Mouse (Mus musculus) heart, postnatal 14 days (tissue): ENCODE measurements around the gene Ror2. TPM values are rescaled to one million over a fixed set of nuclear protein-coding genes. Genes with fewer than 3 reads are reported as not detected.

Experiments
- DNase-seq, 2 experiments: peaks; one replicate each; pipeline ENCODE4 v3.0.0; 2021 to 2022
- intact Hi-C: fragments of 180-260 bp; cut with DNase I; formaldehyde crosslinking; loops from one replicate; pipeline ENCODE4 v1.15.1; 2025
- total RNA-seq, 2 experiments: library from RNA; stranded (reverse); gene quantifications; 2 replicates each; pipeline ENCODE4 v1.2.3; 2021

Gene Ror2
- total RNA-seq, 2 experiments from 2014 or later: 3.3 to 3.5 TPM

DNA sequence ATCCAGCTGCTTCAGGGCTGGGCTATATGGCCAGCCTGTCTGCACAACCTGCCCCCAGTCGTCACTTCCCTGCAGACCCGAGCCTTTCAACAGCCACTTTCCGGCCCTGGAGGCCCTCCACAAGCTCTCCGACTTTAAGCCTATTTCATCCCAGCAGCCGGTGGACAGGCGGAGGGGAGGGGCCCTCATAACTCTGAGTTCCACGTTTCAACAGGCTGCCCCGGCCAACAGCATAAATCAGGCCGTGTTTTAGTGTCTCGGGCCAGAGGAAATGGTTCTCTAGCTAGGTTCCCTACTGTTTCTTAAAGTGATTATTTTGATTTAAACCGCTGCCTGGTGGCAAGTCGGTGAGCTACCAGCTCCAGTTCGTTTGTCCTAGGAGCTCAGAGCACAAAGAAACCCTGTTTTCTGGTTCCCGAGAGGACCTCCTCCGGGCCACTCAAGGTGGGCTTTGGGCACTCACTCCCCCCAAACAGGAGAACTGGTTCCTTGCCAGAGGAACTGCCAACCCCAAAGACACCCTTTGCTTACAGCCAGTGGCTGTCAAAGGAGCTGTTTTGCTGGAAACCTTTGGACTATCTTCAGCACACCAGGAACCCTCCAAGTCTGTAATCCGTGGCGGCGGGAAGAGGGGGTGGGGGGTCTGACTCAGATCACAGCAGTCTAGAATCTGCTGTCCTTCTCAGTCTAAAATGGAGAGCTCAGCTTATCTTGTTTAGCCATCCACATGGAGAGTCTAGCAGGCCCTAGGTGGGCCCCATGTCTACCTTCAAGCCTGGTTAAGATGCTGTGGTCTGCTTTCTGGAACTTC is 84.1 kb downstream of the Ror2 start:
- intact Hi-C loops: no loop called here
- peak; percentile 42 to 54 for DNase-seq

DNA sequence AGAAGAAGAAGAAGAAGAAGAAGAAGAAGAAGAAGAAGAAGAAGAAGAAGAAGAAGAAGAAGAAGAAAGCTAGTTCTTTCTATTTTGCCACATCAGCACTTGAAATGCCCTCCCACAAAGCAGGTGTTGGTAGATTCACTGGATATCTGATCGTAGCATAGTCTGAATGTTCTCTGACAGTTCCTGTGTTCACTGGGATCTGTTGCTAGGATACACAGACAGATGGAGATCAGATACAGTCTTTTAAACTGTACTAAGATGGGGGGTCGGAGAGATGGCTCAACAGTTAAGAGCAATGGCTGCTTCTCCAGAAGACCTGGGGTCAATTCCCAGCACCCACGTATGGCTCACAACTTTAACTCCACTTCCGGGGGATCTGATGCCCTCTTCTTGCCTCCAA is 85.8 kb downstream of the Ror2 start:
- intact Hi-C loops: no loop called here
- DNase-seq: no peak

DNA sequence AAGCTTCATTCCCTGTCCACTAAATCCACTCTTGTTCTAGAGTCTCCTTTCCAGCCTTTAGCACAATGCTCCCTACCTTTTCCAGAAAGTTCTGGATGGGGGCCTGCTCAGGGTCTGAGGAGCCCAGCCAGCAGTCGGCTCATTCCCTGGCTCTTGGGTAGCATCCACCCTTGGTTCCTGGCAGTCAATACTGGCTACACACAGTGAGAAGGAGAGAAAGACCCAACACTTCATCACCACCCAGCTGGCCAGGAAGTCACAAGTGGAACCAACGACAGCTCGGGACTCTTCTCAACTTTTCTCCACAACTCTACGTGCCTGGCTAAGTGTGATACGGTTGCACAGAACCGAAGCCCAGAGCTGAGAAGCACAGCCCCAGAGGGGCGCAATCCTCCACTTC is 86.7 kb downstream of the Ror2 start:
- no peak for DNase-seq
- intact Hi-C loops: no loop called here

DNA sequence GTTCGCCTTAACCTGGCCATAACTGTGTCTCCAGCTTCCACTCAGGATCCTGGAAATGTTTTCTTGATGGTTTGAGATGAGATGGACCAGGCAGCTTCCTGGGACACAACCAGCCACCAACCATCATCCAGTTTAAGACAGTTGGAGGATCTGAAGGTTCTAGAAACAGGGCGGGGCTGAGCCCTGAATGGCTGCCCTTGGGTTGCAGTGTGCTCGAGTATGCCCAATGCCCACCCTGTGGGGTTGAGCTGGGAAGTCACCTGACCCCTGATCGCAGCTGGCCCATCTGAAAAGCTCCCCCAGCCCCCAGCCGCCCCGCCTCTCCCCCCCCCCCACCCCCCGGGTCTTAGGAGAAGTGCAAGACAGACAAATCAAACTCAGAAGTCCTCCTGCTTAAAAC is 89.2 kb downstream of the Ror2 start:
- intact Hi-C loops: no loop called here
- DNase-seq: no peak

DNA sequence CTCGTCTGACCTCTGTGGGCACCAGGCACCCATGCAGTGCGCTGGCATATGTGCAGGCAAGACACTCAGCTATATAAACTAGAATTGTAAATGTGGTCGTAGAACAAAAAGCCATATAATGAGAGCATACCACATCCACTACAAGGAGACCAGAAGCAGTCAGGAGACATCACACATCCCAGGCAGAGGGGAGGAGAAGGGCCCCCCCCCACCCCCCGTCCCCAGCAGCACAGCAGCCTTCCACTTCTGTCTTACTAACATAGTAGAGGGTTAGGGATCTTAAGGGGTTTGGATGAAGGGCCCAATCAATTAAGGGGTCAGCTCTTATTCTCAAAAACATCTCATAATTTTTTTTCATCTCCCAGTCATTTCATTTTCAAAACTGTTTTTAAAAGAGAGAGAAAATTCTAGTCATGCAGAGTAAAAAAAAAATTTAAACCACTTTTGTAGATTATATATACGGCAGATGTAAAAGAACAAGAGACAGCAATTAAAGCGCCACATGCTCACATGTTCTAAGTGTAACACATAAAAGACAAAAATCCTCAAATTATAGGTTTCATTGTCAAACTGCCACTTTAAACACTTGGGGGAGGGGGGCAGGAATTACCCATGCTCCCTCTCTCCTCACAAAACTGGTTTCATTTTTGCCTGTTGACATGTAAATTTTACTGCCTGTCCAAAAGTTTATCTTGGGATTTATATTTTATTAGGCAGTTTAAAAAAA is 89.8 kb downstream of the Ror2 start:
- intact Hi-C loops: no loop called here
- DNase-seq: no peak

DNA sequence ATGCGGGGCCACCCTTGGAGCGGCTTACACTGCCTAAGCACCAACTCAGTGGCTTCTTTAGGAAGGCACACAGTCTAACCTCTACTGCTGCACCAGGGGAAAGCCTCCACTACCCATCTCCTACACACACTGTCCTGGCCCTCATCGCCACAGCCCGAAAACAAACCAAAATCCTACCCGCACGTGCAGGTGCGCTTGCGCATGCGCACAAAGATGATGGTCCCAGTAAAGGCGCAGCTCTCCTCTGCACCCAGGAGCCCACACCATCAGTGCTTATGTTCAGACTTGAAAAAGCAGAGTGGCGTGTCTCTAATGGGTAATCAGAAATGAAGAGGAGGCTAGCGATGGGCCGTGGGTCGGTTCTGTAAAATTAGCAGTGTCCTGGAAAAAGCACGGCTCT is 91.6 kb downstream of the Ror2 start:
- intact Hi-C loops: no loop called here
- no peak for DNase-seq

DNA sequence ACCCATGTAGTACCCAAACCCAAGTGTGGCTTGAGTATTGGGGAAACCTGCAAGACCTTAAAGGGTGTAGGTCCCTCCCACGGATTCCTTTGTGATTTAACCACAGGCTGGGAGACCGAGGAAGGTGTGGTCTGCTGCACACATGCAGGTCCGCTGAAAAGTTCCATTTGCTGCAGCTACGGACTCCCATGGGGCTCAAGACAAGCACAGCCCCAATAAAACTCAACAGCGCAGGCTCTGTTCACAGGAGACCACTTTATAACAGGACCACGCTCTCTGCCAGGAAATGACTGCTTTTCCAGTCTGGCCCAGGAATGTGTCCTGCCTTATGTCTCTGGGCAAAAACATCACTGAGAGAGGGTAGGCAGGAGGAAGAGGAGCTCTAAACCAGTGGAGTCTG is 92.2 kb downstream of the Ror2 start:
- intact Hi-C loops: no loop called here
- peak in 1 of 2 experiments; percentile 25 for DNase-seq

DNA sequence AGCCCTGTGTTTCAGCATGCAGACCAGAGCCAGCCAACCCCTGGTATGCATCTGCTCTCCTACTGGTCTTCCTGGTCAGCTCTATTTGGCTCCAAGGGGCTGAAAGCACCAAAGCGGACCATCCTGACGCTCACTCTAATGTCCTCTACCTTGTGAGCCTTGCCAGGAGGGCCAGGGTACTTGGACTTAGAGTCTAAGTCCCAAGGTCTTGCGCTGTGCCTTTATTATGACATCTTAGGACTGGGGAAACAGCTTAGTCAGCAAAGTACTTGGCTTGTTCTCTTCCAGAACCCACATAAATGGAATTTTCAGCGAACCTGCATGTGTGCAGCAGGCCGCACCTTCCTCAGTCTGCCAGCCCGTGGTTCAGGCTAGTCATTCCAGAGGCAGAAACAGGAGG is 93.6 kb downstream of the Ror2 start:
- intact Hi-C loops: no loop called here
- no peak for DNase-seq

DNA sequence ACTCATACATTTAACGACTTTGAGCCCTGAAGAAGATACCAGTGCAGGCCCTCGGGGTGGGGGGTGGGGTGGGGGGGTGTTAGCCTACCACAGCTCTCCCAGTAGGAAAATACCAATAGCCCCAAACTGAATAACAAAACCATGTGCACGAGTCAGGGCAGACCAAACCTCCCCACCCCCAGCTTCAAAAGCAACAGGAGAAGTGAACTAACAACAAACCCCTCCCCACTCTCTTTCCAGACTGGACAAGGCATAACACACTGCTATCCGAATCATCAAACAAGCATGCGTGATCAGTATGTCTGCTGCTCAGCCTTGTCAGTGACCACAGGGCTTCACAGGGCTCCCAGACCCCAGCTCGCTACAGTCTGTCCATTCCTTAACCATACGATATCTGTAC is 94.3 kb downstream of the Ror2 start:
- intact Hi-C loops: no loop called here
- DNase-seq: no peak

DNA sequence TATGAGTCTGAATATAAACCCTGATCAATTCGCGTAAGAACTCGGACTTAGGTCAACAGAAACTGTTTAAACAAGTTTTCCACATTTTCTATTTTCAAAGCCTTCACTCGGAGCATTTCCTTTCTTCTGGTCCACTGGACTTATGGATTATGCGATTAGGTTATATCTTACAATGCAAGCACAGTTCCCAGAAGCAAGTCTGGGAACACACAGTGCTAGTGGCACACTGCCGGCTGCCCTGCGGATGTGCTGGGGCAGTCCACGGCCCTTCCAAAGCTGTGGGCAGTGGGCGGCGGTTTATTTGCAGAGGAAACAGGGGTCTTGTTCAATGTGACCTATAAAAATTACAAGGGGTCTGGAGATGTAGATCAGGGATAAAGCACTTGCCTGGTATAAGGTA is 97.0 kb downstream of the Ror2 start:
- DNase-seq: no peak
- intact Hi-C loops: no loop called here

DNA sequence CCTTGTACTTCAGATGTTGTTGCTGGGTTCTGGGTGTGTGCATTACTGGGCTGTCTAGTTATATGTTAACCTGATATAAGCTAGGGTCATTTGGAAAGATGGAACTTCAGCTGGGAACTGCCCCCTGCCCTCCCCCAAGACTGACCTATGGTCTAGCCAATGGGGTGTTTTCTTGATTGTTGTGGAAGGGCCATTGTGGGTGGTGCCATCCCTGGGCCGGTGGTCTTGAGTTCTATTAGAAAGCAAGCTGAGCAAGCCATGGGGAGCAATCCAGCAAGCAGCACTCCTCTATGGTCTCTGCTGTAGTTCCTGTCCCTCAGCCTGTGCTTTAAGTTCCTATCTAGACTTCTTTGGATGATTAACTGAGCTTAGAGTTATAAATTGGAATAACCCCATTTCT is 101.1 kb downstream of the Ror2 start:
- intact Hi-C loops: no loop called here
- no peak for DNase-seq

DNA sequence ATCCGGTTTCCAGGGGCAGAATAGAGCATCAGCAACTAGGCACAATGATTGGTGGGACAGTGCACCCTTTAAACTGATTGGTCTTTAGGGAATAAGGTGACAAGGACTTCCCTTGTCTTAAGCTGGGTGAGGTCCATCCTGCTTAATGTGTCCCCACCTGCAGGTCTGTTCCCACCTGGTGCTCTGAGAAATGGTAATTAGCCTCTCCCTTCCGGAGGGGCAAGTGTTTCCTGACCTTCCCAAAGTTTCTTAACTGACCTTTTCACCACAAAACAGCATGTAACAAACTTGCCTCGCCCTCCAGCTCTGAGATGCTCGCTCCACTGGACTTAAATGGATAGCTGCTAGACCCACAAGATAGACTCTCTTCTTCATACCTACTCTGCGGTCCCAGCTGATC is 101.8 kb downstream of the Ror2 start:
- intact Hi-C loops: no loop called here

DNA sequence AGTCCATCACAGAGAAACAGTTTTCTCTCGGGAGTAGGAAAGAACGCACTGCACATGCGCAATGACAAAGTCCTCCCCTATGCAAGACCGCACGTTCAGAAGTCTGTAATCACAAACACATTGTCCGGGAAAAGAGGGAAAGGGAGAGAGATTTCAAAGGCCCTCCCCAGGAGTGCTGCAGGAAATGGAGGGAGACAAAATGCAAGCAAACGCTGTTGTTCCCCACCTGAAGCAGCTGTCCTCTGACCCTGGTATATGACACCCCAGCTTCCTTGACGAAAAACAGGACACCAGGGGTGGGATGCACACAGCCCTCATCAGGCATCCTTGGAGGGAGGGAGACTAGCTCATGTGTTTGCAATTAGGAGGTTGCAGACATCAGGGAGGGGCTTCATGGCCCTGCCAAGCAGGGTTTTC is 102.8 kb downstream of the Ror2 start:
- no peak for DNase-seq
- intact Hi-C loops: no loop called here

More for the DNA sequence above, 101.8 kb downstream of the Ror2 start:
- no peak for DNase-seq

DNA sequence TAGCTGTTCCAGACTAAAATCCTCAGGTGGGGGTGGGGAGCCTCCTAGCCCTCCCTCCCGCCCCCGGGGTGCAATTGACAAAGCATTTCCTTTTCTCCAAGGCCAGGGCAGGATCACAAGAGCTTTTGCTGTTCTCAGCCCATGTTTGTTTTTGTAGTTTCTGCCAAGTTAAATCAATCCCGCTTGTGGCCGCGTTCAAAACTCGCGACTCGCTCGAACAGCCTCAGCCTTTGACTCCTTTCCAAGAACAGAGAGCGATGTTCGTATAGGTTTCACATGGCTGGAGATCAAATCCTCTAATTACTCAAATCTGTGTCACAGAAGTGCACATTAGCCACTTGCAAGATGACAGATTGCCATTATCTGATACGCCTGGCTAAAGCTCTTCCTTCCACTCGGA is 107.3 kb downstream of the Ror2 start:
- DNase-seq: no peak
- intact Hi-C loops: no loop called here

DNA sequence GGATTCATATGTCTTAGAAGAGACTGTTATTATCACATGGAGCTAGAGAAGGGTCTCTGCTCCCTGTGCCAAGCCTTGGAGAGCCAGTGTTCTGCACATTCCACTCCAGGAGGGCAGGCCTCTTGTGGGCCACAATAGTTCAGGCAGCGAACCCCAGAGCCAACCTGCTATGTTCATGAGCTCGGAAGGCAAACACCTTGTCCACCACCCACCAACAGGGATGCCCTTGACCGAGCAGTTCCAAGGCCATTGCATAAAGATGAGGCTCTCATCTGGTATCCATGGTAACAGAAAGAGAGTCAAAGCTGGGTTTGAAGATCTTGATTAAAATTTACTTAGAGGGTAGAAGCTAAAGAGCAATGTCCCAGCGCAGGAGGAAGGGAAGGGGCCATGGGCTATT is 107.8 kb downstream of the Ror2 start:
- intact Hi-C loops: no loop called here
- DNase-seq: no peak

DNA sequence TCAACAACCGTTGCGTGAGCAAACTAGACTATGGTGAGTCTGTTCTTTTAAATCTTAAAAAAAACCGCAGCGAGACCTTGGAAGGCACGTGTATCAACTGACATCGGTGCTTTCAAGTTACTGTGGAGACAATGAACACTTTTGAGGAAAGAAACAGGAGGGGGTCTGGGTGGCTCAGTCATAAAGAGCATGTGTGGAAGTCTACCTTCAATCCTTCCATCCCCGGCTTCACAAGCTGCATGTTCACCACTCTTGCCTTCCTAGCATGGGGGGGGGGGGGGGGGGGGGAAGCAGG is 108.6 kb downstream of the Ror2 start:
- no peak for DNase-seq
- intact Hi-C loops: no loop called here

DNA sequence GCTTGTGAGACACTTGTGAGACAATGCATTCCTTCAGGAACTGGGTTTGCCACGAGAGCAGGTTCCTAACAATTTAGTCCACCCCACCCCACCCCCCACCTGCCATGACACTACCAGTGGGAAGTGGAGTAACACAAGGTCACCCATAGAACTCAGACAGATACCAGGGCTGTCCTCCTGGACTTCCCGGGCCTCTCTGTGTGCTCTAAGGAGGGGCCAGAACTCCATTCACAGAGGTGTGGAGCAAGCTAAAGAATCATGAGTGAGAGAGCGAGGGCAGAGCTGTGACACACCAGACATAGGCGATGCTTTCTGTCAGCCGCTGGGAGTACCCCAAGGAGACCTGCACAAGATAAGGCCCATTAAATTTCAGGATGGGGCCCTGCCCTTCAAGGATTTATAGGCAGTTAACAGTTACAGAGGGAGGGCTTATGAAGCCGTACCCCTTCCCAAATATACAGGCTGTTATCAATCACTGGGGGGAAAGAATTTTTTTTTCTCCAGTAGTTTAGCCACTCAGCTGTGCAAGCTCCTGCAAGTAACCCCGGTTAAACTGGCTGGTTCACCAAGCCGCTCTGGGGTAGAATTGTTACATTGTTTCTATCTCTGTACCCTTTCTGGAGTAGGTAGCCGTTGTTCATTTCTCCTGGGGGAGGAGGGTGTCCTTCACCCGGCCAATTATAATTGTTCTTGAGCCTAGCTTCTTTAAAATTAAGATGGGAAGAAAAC is 109.1 kb downstream of the Ror2 start:
- no peak for DNase-seq
- intact Hi-C loops: no loop called here

DNA sequence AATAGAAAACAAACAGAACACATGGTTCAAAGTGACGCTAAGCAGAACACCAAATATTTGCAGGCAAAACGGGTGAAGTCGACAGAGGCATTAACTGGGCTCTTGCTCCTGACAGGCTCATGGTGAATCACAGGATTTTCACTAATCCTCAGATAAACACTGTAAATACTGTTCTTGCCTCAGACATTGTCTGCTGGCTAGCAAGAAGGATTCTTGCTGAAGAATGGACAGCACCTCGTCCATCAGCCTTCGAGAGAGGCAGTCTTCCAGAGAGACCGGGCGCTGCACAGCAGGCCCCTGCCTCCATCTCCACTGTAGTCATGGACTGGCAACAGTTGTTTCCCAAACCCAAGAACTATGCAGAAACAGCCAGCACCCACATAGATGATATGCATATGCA is 110.9 kb downstream of the Ror2 start:
- intact Hi-C loops: no loop called here
- DNase-seq: no peak

DNA sequence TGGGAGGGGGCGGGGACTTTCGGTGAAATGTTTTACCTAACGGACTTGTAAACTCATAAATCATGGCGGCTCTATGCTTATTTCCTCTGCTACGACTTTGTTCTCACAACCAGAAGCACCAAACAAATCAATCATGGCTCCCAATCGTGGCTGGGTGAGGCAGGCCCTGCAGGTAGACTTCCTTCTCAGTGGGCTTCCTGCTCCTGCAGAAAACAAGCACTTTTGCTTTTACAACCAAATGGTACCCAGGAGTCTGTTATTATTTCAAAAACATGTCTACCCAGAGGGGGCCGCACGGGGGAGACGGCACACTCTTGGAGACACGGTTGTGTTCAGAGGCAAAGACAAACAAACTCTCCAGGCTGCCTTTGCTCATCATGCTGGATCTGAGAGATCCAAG is 122.3 kb downstream of the Ror2 start:
- intact Hi-C loops: no loop called here
- DNase-seq: no peak

DNA sequence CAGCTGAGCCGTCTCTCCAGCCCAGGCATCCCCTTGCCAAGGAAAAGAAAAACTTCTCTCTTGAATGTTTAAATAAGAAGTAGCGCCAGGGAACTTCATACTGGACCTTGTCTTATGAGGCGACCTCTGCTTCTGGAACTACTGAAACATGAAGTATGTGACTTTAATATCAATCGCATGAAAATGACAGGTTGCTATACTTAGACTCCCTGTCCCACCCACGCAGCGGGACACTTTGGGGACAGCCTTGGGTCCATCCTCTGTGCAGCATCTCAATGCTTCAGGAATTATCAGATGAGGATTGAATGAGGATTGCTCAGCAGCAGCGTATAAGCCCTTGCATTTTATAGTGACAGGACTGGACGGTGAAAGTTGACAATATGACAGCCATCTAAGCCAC is 122.9 kb downstream of the Ror2 start:
- intact Hi-C loops: no loop called here
- DNase-seq: no peak

DNA sequence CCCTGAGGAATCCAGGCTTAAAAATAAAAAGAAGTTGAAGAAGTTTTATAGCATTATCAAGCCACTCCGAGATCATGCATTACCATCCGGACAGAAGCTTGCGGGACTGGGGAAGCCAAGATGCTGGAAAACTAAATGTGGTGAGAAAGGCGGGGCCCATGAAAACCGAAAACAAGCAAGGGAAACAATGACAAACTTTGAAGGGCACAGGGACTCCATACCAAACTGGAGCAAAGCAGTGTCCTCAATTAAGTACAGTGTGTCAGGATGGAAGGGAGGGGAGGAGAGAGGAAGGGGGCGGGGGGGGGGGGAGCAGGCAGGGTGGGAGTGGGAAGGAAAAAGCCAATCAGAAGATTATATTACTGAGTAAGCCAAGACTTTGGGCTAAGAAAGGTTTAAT is 126.4 kb downstream of the Ror2 start:
- DNase-seq: no peak
- intact Hi-C loops: no loop called here
